Mouse (Mus musculus): ENCODE results near the gene Ccdc15. TPM values are rescaled to one million over a fixed set of nuclear protein-coding genes. Genes with fewer than 3 reads are reported as not detected.

Gene Ccdc15
- polyA plus RNA-seq, 1 experiment from 2014 or later: 4.3 TPM

DNA sequence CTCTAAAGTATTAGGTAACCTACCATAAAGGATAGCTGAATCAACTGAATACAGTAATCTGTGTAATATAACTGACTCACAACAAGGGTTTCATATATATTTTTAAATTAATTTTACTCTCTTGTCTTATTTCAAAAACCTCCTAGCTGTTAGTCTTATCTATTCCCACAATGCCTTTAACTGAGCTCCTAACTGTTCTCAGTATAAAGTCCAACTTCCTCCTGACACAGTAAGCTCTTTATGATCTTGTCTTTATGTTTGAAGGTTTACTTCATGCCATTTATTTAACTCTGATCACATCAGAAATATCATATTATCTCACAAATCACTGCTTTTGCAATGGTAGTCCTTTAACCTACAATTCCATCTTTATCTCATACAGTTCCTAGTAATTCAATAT, 52.6 kb downstream of the Ccdc15 start:
- Histone ChIP-seq H3K36me3 (ENCODE audit: control insufficient read depth, insufficient read depth, low read length) (no peaks in the 10 kb centered on the region), H3K27me3 (replicated peaks; ENCODE audit: control insufficient read depth, insufficient read depth, low read length) (no peaks in the 10 kb centered on the region), H3K4me1 (ENCODE audit: control insufficient read depth, insufficient read depth, low read length) (no peaks in the 10 kb centered on the region), H3K4me3 (ENCODE audit: low read length) (no peak overlapping the region), H3K9me3 (ENCODE audit: control insufficient read depth, low read length) (no peaks in the 10 kb centered on the region), H3K4me2 (ENCODE audit: low read depth, low read length) (no peak overlapping the region), H3K9ac (ENCODE audit: low read depth, low read length) (no peak overlapping the region), H3K27ac (ENCODE audit: low read length) (no peak overlapping the region)
- ATAC-seq: peak; percentile 68; the same call in 1 of the 2 replicates

DNA sequence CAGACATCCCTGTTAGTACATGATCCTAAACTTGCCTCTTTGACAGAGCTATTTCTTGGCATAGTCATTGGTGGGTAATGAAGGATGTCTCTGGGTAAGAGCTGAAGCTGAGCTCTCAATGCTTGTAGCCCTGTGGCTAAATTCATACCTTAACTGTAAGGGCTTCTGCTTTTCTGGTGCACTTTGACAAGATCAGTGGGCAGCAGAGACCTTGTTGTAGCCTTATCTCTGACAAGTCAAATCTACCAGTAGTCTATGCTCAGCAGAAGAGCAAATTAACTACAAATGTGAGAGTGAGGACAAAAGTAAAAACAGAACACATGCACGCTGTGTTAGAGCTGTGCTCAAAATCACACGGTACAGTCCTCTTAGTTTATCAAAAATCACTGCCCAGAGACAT, 81.6 kb downstream of the Ccdc15 start:
- no peaks in the 10 kb centered on the region for H3K9me3 ChIP-seq (ENCODE audit: control insufficient read depth, low read length)
- H3K4me3 ChIP-seq (ENCODE audit: low read length): no peak overlapping the region
- no peak for ATAC-seq
- H3K27ac ChIP-seq (ENCODE audit: low read length): no peak overlapping the region
- H3K36me3 ChIP-seq (ENCODE audit: control insufficient read depth, insufficient read depth, low read length): no peaks in the 10 kb centered on the region
- no peaks in the 10 kb centered on the region for H3K4me1 ChIP-seq (ENCODE audit: control insufficient read depth, insufficient read depth, low read length)
- 92% methylated on average over 2 of the region's 2 CpGs for WGBS
- H3K9ac ChIP-seq (ENCODE audit: low read depth, low read length): no peak overlapping the region
- no peak overlapping the region for H3K4me2 ChIP-seq (ENCODE audit: low read depth, low read length)
- H3K27me3 ChIP-seq (replicated peaks; ENCODE audit: control insufficient read depth, insufficient read depth, low read length): no peaks in the 10 kb centered on the region

DNA sequence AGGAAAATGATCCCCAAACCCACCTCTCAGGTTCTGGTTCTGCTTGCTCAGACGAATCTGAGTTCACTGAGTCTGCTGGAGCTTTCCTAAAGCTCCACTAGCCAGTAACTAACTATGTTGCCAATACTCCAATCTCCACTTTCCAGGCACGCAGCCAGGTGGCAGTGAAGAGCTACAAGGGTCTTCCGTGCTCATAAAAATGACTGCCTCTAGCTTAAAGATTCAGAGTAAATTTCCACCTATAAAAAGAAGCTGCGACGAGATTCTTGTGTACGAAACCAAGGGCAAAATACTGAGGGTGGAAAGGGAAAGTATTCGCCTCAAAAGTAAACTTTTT, 92.4 kb downstream of the Ccdc15 start:
- no peaks in the 10 kb centered on the region for H3K27me3 ChIP-seq (replicated peaks; ENCODE audit: control insufficient read depth, insufficient read depth, low read length)
- peak; percentile 69 for ATAC-seq
- peak overlapping the region; percentile 54; the same call in 1 of the 2 replicates for H3K27ac ChIP-seq (ENCODE audit: low read length)
- no peaks in the 10 kb centered on the region for H3K9me3 ChIP-seq (ENCODE audit: control insufficient read depth, low read length)
- WGBS: 22% methylated on average over 7 of the region's 7 CpGs
- peak overlapping the region; percentile 87 for H3K4me2 ChIP-seq (ENCODE audit: low read depth, low read length)
- no peaks in the 10 kb centered on the region for H3K36me3 ChIP-seq (ENCODE audit: control insufficient read depth, insufficient read depth, low read length)
- peak overlapping the region; percentile 56 for H3K4me3 ChIP-seq (ENCODE audit: low read length)
- H3K9ac ChIP-seq (ENCODE audit: low read depth, low read length): peak overlapping the region; percentile 70
- H3K4me1 ChIP-seq (ENCODE audit: control insufficient read depth, insufficient read depth, low read length): peaks cover 10% of the 10 kb centered on the region

DNA sequence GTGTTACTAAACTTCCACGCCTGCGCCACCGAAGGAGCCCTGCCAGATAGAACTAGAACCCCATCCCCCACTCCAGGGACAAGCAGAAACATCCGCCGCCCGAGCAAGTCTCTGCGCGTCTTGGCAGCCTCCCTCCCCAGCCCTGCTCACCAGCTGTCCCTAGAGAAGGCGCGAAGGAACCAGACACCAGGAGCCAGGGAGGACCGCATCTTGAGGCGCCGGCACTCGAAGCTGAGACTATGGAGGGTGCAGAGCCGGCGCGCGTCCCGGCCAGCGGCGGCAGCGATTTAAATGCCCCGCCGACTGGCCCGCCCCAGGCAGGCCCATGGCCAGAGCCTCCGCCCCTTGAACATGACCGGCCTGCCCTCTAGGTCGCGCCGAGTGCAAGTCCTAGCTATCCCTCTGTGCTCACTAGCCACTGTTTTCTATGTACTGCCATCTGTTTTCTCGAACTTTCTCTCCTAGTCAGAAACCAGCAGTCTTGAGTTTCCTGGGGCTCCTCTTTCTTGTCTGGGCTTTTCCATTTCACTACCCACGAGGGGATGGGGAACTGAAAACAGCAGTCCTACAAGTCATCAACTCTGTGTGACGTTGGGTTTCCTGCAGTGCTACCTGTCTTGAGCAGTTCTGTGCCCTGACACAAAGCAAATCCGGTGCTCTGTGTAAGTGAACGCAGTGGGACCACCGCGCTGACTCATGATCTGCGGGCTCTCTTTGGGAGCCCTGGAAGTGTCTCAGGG, 92.9 kb downstream of the Ccdc15 start, which contains the start of gene Slc37a2:
Gene Slc37a2, minus strand, starts transcription at position 590 of the 740 bp plus-strand sequence.
- WGBS: 2% methylated on average over 38 of the region's 38 CpGs
- H3K4me2 ChIP-seq (ENCODE audit: low read depth, low read length): peak within 1 kb of the TSS; percentile 87
- ATAC-seq: peak; percentile 93
- H3K27me3 ChIP-seq (replicated peaks; ENCODE audit: control insufficient read depth, insufficient read depth, low read length): no peaks in the 10 kb centered on the region
- H3K36me3 ChIP-seq (ENCODE audit: control insufficient read depth, insufficient read depth, low read length): no peaks in the 10 kb centered on the region
- peak within 1 kb of the TSS; percentile 56 for H3K4me3 ChIP-seq (ENCODE audit: low read length)
- H3K9ac ChIP-seq (ENCODE audit: low read depth, low read length): peak within 1 kb of the TSS; percentile 70
- peak within 1 kb of the TSS; percentile 54 for H3K27ac ChIP-seq (ENCODE audit: low read length)
- H3K4me1 ChIP-seq (ENCODE audit: control insufficient read depth, insufficient read depth, low read length): peaks cover 10% of the 10 kb centered on the region
- no peaks in the 10 kb centered on the region for H3K9me3 ChIP-seq (ENCODE audit: control insufficient read depth, low read length)

DNA sequence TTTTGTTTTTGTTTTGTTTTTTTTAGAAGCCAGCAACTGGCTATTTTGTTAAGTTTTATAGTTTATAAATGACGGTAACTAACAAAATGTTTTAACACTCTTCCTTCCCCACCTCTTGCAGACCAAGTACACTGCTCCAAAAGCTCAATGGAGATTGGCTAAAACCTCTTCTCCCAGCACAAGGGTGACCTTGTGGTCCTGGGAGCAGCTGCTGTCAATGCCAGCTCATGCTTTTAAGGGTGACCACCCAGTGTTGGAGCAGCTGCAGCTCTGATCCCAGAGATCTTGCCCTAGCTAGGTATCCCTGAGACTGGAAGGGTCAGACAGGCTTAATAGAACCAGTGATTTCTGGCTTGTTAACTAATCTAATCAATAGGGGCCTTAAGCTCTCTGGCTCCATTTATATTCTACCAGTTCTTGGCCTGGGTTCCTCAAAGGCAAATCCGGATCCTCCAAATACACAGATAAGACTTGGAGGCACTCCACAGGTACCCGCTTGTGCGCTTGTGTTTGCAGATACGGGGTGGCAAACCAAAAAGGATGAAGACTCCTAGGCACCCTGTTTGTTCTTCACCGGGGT, 93.6 kb downstream of the Ccdc15 start:
- ATAC-seq: peak; percentile 16; the same call in 1 of the 2 replicates

DNA sequence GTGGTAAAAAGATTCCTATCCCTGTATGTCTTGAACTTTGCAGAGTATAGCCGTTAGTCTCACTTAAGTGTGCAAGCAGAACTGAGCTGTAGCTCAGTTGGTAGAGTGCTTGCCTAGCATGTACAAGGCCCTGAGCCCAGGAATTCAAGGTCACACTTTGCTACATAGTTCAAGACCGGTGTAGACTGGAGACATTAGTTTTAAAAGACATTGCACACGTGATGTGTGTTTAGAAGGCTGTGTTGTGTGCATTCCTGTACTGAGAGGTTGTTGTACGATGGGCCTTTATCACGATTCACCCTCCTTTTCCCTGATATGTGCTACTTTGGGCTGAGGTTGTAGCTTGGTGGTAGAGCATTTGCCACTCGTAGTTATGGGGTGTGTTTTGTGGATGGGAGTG, 97.6 kb downstream of the Ccdc15 start:
- H3K36me3 ChIP-seq (ENCODE audit: control insufficient read depth, insufficient read depth, low read length): no peaks in the 10 kb centered on the region

More for the DNA sequence above, 93.6 kb downstream of the Ccdc15 start:
- Histone ChIP-seq H3K27me3 (replicated peaks; ENCODE audit: control insufficient read depth, insufficient read depth, low read length) (no peaks in the 10 kb centered on the region), H3K9ac (ENCODE audit: low read depth, low read length) (peak overlapping the region; percentile 70; the same call in 1 of the 2 replicates), H3K9me3 (ENCODE audit: control insufficient read depth, low read length) (no peaks in the 10 kb centered on the region), H3K27ac (ENCODE audit: low read length) (no peak overlapping the region), H3K4me3 (ENCODE audit: low read length) (peak overlapping the region; percentile 56), H3K36me3 (ENCODE audit: control insufficient read depth, insufficient read depth, low read length) (no peaks in the 10 kb centered on the region), H3K4me1 (ENCODE audit: control insufficient read depth, insufficient read depth, low read length) (peaks cover 10% of the 10 kb centered on the region), H3K4me2 (ENCODE audit: low read depth, low read length) (peak overlapping the region; percentile 87)
- WGBS: 25% methylated on average over 6 of the region's 6 CpGs

DNA sequence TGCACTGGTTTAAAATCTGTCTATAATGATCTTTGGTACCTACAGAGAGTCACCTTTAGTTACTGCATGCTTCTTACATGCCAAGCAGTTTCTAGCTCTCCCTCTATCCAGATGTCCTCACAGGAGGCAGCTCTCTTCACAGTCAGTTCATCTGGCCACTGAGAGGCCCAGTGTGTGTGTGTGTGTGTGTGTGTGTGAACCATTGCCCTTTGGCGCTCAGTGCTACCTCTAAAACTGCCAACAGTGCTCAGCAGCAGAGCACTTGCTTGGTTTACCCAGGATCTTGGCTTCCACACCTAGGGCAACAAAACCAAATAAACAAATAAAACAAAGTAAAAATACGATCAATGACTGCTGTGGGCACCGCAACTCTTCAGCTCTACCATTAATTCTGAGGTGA, 98.3 kb downstream of the Ccdc15 start:
- ATAC-seq: no peak
- H3K4me3 ChIP-seq (ENCODE audit: low read length): no peak overlapping the region
- peaks cover 14% of the 10 kb centered on the region for H3K4me1 ChIP-seq (ENCODE audit: control insufficient read depth, insufficient read depth, low read length)
- no peak overlapping the region for H3K4me2 ChIP-seq (ENCODE audit: low read depth, low read length)
- H3K27me3 ChIP-seq (replicated peaks; ENCODE audit: control insufficient read depth, insufficient read depth, low read length): no peaks in the 10 kb centered on the region
- no peak overlapping the region for H3K27ac ChIP-seq (ENCODE audit: low read length)
- no peaks in the 10 kb centered on the region for H3K36me3 ChIP-seq (ENCODE audit: control insufficient read depth, insufficient read depth, low read length)
- no peak overlapping the region for H3K9ac ChIP-seq (ENCODE audit: low read depth, low read length)
- H3K9me3 ChIP-seq (ENCODE audit: control insufficient read depth, low read length): no peaks in the 10 kb centered on the region
- WGBS: 88% methylated on average over 3 of the region's 3 CpGs

More for the DNA sequence above, 97.6 kb downstream of the Ccdc15 start:
- Histone ChIP-seq H3K9ac (ENCODE audit: low read depth, low read length) (no peak overlapping the region), H3K4me2 (ENCODE audit: low read depth, low read length) (no peak overlapping the region), H3K4me1 (ENCODE audit: control insufficient read depth, insufficient read depth, low read length) (peaks cover 17% of the 10 kb centered on the region), H3K27ac (ENCODE audit: low read length) (no peak overlapping the region), H3K9me3 (ENCODE audit: control insufficient read depth, low read length) (no peaks in the 10 kb centered on the region), H3K27me3 (replicated peaks; ENCODE audit: control insufficient read depth, insufficient read depth, low read length) (no peaks in the 10 kb centered on the region), H3K4me3 (ENCODE audit: low read length) (no peak overlapping the region)
- no peak for ATAC-seq
- WGBS: 78% methylated on average over 6 of the region's 6 CpGs

DNA sequence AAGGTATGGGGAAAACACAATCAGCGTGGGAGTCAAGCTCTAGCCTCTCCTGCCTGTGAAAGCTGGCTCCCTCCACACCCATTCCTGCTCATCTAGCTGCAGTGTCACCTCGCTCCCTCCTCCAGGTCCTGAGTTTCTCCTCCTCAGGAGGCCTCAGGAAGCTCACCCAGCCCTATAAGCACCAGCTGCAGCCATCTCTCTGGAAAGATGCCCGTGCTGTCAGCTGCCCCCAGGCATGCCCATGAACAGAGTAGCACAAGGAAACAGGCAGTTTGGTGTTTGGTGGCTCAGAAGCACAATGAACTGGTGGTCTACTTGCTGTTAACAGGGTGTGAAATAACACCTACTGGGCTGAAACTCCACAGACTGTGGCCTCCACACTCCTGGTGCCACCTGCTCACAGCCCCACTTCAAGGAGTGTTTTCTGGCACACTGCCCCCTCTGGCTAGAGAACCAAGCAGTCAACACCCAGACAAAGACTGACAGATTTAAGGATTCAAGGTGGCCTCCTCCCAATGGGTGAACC, 99.8 kb downstream of the Ccdc15 start:
- Histone ChIP-seq H3K9me3 (ENCODE audit: control insufficient read depth, low read length) (no peaks in the 10 kb centered on the region), H3K27me3 (replicated peaks; ENCODE audit: control insufficient read depth, insufficient read depth, low read length) (no peaks in the 10 kb centered on the region), H3K4me1 (ENCODE audit: control insufficient read depth, insufficient read depth, low read length) (peaks cover 9% of the 10 kb centered on the region; the same call in 1 of the 2 replicates), H3K4me3 (ENCODE audit: low read length) (no peak overlapping the region), H3K36me3 (ENCODE audit: control insufficient read depth, insufficient read depth, low read length) (no peaks in the 10 kb centered on the region), H3K4me2 (ENCODE audit: low read depth, low read length) (no peak overlapping the region), H3K27ac (ENCODE audit: low read length) (no peak overlapping the region), H3K9ac (ENCODE audit: low read depth, low read length) (no peak overlapping the region)
- no peak for ATAC-seq
- WGBS: 64% methylated on average over 3 of the region's 3 CpGs

DNA sequence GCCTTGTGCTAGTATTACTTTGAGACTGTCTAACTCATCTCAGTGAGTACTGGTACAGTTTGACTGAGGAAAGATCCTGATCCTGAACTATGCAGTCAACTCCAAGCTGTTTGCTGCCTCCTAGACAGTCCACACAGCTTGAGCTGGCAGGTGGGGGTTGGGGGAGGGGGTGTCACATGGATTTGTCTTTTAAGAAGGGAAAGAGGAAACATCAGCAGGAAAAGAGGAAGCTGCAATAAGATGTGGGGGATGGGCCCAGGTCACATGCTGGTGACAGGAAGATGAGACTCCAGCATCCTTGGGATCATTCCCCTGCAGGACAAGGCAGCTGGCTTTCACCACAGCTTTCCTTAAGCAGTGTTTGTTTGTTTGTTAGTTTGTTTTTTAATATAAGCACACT, 100.8 kb downstream of the Ccdc15 start:
- Histone ChIP-seq H3K4me2 (ENCODE audit: low read depth, low read length) (no peak overlapping the region), H3K4me1 (ENCODE audit: control insufficient read depth, insufficient read depth, low read length) (peaks cover 9% of the 10 kb centered on the region; the same call in 1 of the 2 replicates), H3K27me3 (replicated peaks; ENCODE audit: control insufficient read depth, insufficient read depth, low read length) (no peaks in the 10 kb centered on the region), H3K27ac (ENCODE audit: low read length) (no peak overlapping the region), H3K36me3 (ENCODE audit: control insufficient read depth, insufficient read depth, low read length) (no peaks in the 10 kb centered on the region), H3K4me3 (ENCODE audit: low read length) (no peak overlapping the region), H3K9me3 (ENCODE audit: control insufficient read depth, low read length) (no peaks in the 10 kb centered on the region), H3K9ac (ENCODE audit: low read depth, low read length) (no peak overlapping the region)
- no peak for ATAC-seq
